Mouse (Mus musculus): ENCODE data around the gene Edem2.
A peak's percentile ranks its signal among the peaks of the same experiment; 100 is the strongest.
"Not testable (repeated sequence)": the region's sequence is repeated elsewhere in the genome, so short reads cannot be mapped to it uniquely, and the experiment has no call there.

Edem2 gene

GRCm38 (mm10) chr2:155735766-155736165 is 6.5 kb upstream of the Edem2 start, which contains the start of gene Gm17581:
TSS of gene Gm17581 (minus strand) at chr2:155735866.
- not testable (repeated sequence) for DNase-seq (ENCODE audit: low read depth, low spot score)

- no peak for DNase-seq (ENCODE audit: low read depth, low spot score)
These were observed 5.8 kb upstream of the Edem2 start for GRCm38 (mm10) chr2:155735080-155735479.

- DNase-seq (ENCODE audit: low read depth, low spot score), result no peak
These were observed 533 bp downstream of the Edem2 start for GRCm38 (mm10) chr2:155728742-155729141.

- no peak for DNase-seq (ENCODE audit: low read depth, low spot score)
These were observed 1.4 kb downstream of the Edem2 start for GRCm38 (mm10) chr2:155727764-155728395.

GRCm38 (mm10) chr2:155726302-155726701 is 3.0 kb downstream of the Edem2 start:
- no peak for DNase-seq (ENCODE audit: low read depth, low spot score)

- no peak for DNase-seq (ENCODE audit: low read depth, low spot score)
These were observed 4.7 kb downstream of the Edem2 start for GRCm38 (mm10) chr2:155724526-155724925.

GRCm38 (mm10) chr2:155724036-155724435 is 5.2 kb downstream of the Edem2 start:
- DNase-seq (ENCODE audit: low read depth, low spot score), result no peak

GRCm38 (mm10) chr2:155720585-155720984 is 8.7 kb downstream of the Edem2 start:
- peak; percentile 42 for DNase-seq (ENCODE audit: low read depth, low spot score)

GRCm38 (mm10) chr2:155717082-155717990 is 11.9 kb downstream of the Edem2 start:
- no peak for DNase-seq (ENCODE audit: low read depth, low spot score)

- no peak for DNase-seq (ENCODE audit: low read depth, low spot score)
These were observed 18.7 kb downstream of the Edem2 start for GRCm38 (mm10) chr2:155710557-155710956.

- DNase-seq (ENCODE audit: low read depth, low spot score), result no peak
These were observed 22.0 kb downstream of the Edem2 start for GRCm38 (mm10) chr2:155707251-155707650.

- DNase-seq (ENCODE audit: low read depth, low spot score), result no peak
These were observed 25.6 kb downstream of the Edem2 start for GRCm38 (mm10) chr2:155703630-155704029.

- no peak for DNase-seq (ENCODE audit: low read depth, low spot score)
These were observed 27.8 kb downstream of the Edem2 start for GRCm38 (mm10) chr2:155701399-155701919.

GRCm38 (mm10) chr2:155698443-155698842 is 30.8 kb downstream of the Edem2 start:
- not testable (repeated sequence) for DNase-seq (ENCODE audit: low read depth, low spot score)

GRCm38 (mm10) chr2:155696851-155697250 is 32.4 kb downstream of the Edem2 start:
- DNase-seq (ENCODE audit: low read depth, low spot score), result no peak

GRCm38 (mm10) chr2:155696091-155696558 is 33.1 kb downstream of the Edem2 start:
- DNase-seq (ENCODE audit: low read depth, low spot score), result peak; percentile 91

- DNase-seq (ENCODE audit: low read depth, low spot score), result no peak
These were observed 34.0 kb downstream of the Edem2 start for GRCm38 (mm10) chr2:155695316-155695715.

GRCm38 (mm10) chr2:155694564-155694963 is 34.7 kb downstream of the Edem2 start:
- no peak for DNase-seq (ENCODE audit: low read depth, low spot score)

- no peak for DNase-seq (ENCODE audit: low read depth, low spot score)
These were observed 36.1 kb downstream of the Edem2 start for GRCm38 (mm10) chr2:155693136-155693535.

GRCm38 (mm10) chr2:155691723-155692493 is 37.4 kb downstream of the Edem2 start, which contains the start of gene Trpc4ap:
TSS of gene Trpc4ap (minus strand) at chr2:155692384.
- DNase-seq (ENCODE audit: low read depth, low spot score), result peak; percentile 98

GRCm38 (mm10) chr2:155691336-155691722 is 37.9 kb downstream of the Edem2 start:
- DNase-seq (ENCODE audit: low read depth, low spot score), result no peak
